Mouse (Mus musculus) adrenal gland, adult (tissue): ENCODE data around the gene Ptges.
A peak's percentile ranks its signal among the peaks of the same experiment; 100 is the strongest.

Experiments used
- DNase-seq, 2 experiments: peaks; one replicate each; pipeline ENCODE4 v3.0.0; 2022 to 2023; ENCODE audit warnings: low spot score in 1 of 2; ENCODE audit not compliant: inconsistent age in 2 of 2

Gene Ptges

GRCm38 (mm10) chr2:30852771-30853313, 76.8 kb downstream of the Ptges start:
- DNase-seq = no peak

GRCm38 (mm10) chr2:30850581-30850980, 79.1 kb downstream of the Ptges start:
- DNase-seq = no peak

- no peak for DNase-seq
Observed at GRCm38 (mm10) chr2:30848184-30848583, 81.5 kb downstream of the Ptges start.

- no peak for DNase-seq
Observed at GRCm38 (mm10) chr2:30846723-30847122, 82.9 kb downstream of the Ptges start.

GRCm38 (mm10) chr2:30846236-30846635, 83.4 kb downstream of the Ptges start:
- DNase-seq = no peak

- peak; percentile 36 to 59 for DNase-seq
Observed at GRCm38 (mm10) chr2:30845152-30846070, 84.3 kb downstream of the Ptges start.

- no peak for DNase-seq
Observed at GRCm38 (mm10) chr2:30842615-30843014, 87.0 kb downstream of the Ptges start.
